Mouse (Mus musculus): ENCODE measurements around the gene Hao2. TPM values are rescaled to one million over a fixed set of nuclear protein-coding genes. Genes with fewer than 3 reads are reported as not detected.

The Hao2 gene
- not detected in 2 replicates for total RNA-seq (2014; fragmentation: Nextera tagmentation)
- total RNA-seq (2017): not detected in 2 replicates
- not detected in 2 replicates for polyA plus RNA-seq (2012)

- no peaks in the 10 kb centered on the region for H3K4me1 ChIP-seq (ENCODE audit: insufficient read depth, low read depth, low read length)
- no peaks in the 10 kb centered on the region for H3K27me3 ChIP-seq (ENCODE audit: insufficient read depth, low read length)
- no peak within 1 kb of the TSS for H3K4me3 ChIP-seq (ENCODE audit: low read depth, low read length)
- no peak for DNase-seq (ENCODE audit: low spot score)
- ATAC-seq (ENCODE audit: extremely low read depth, insufficient number of reproducible peaks, low FRiP score, poor library complexity, severe bottlenecking): no peak
- TF ChIP-seq POLR2AphosphoS5 (IDR thresholded peaks at IDR 0.05; ENCODE audit: insufficient replicate concordance, low read depth, low read length): no peak
- TF ChIP-seq TAL1 (conservative IDR thresholded peaks at IDR 0.05; ENCODE audit: low read depth, low read length): no peak
- TF ChIP-seq CTCF (IDR thresholded peaks at IDR 0.05; ENCODE audit: low read depth, low read length): no peak
- TF ChIP-seq GATA1 (IDR thresholded peaks at IDR 0.05; ENCODE audit: borderline replicate concordance, low read length): no peak
- no peak for TF ChIP-seq GATA2 (IDR thresholded peaks at IDR 0.05; ENCODE audit: borderline replicate concordance, low read depth, low read length)
- H3K36me3 ChIP-seq (replicated peaks): no peaks in the 10 kb centered on the region
- H3K9me3 ChIP-seq (replicated peaks): peaks cover 11% of the 10 kb centered on the region; the same call in 1 of the 2 replicates
Measured at GRCm38 (mm10) chr3:98893057-98893772, at the start of gene Hao2. Gene Hao2, minus strand, starts transcription at chr3:98893239.

GRCm38 (mm10) chr3:98941601-98942000 is 48.6 kb upstream of the Hao2 start:
- TF ChIP-seq TAL1 (conservative IDR thresholded peaks at IDR 0.05; ENCODE audit: low read depth, low read length): no peak
- TF ChIP-seq GATA1 (IDR thresholded peaks at IDR 0.05; ENCODE audit: borderline replicate concordance, low read length): no peak
- TF ChIP-seq POLR2AphosphoS5 (IDR thresholded peaks at IDR 0.05; ENCODE audit: insufficient replicate concordance, low read depth, low read length): no peak
- no peak for TF ChIP-seq CTCF (IDR thresholded peaks at IDR 0.05; ENCODE audit: low read depth, low read length)
- no peak for TF ChIP-seq GATA2 (IDR thresholded peaks at IDR 0.05; ENCODE audit: borderline replicate concordance, low read depth, low read length)
- DNase-seq (ENCODE audit: low spot score) (no peak), ATAC-seq (ENCODE audit: extremely low read depth, insufficient number of reproducible peaks, low FRiP score, poor library complexity, severe bottlenecking) (no peak)
- Histone ChIP-seq H3K9me3 (replicated peaks) (peaks cover 42% of the 10 kb centered on the region), H3K36me3 (replicated peaks) (no peaks in the 10 kb centered on the region), H3K4me1 (ENCODE audit: insufficient read depth, low read depth, low read length) (no peaks in the 10 kb centered on the region), H3K4me3 (ENCODE audit: low read depth, low read length) (no peak overlapping the region), H3K27me3 (ENCODE audit: insufficient read depth, low read length) (no peaks in the 10 kb centered on the region)

- DNase-seq (ENCODE audit: low spot score) (no peak), ATAC-seq (ENCODE audit: extremely low read depth, insufficient number of reproducible peaks, low FRiP score, poor library complexity, severe bottlenecking) (no peak)
- H3K27me3 ChIP-seq (ENCODE audit: insufficient read depth, low read length): no peaks in the 10 kb centered on the region
- H3K4me1 ChIP-seq (ENCODE audit: insufficient read depth, low read depth, low read length): no peaks in the 10 kb centered on the region
- no peak for TF ChIP-seq GATA2 (IDR thresholded peaks at IDR 0.05; ENCODE audit: borderline replicate concordance, low read depth, low read length)
- TF ChIP-seq GATA1 (IDR thresholded peaks at IDR 0.05; ENCODE audit: borderline replicate concordance, low read length): no peak
- TF ChIP-seq POLR2AphosphoS5 (IDR thresholded peaks at IDR 0.05; ENCODE audit: insufficient replicate concordance, low read depth, low read length): no peak
- TF ChIP-seq CTCF (IDR thresholded peaks at IDR 0.05; ENCODE audit: low read depth, low read length): no peak
- TF ChIP-seq TAL1 (conservative IDR thresholded peaks at IDR 0.05; ENCODE audit: low read depth, low read length): no peak
- peaks cover 42% of the 10 kb centered on the region for H3K9me3 ChIP-seq (replicated peaks)
- no peak overlapping the region for H3K4me3 ChIP-seq (ENCODE audit: low read depth, low read length)
- H3K36me3 ChIP-seq (replicated peaks): no peaks in the 10 kb centered on the region
Measured at GRCm38 (mm10) chr3:98941066-98941551, 48.1 kb upstream of the Hao2 start.

GRCm38 (mm10) chr3:98940225-98940624 is 47.2 kb upstream of the Hao2 start:
- ATAC-seq (ENCODE audit: extremely low read depth, insufficient number of reproducible peaks, low FRiP score, poor library complexity, severe bottlenecking): no peak

GRCm38 (mm10) chr3:98936446-98936845 is 43.4 kb upstream of the Hao2 start:
- ATAC-seq (ENCODE audit: extremely low read depth, insufficient number of reproducible peaks, low FRiP score, poor library complexity, severe bottlenecking) (no peak), DNase-seq (ENCODE audit: low spot score) (no peak)
- no peaks in the 10 kb centered on the region for H3K27me3 ChIP-seq (ENCODE audit: insufficient read depth, low read length)
- H3K4me1 ChIP-seq (ENCODE audit: insufficient read depth, low read depth, low read length): no peaks in the 10 kb centered on the region
- no peak overlapping the region for H3K4me3 ChIP-seq (ENCODE audit: low read depth, low read length)
- H3K9me3 ChIP-seq (replicated peaks): peaks cover 49% of the 10 kb centered on the region
- no peaks in the 10 kb centered on the region for H3K36me3 ChIP-seq (replicated peaks)
- TF ChIP-seq GATA1 (IDR thresholded peaks at IDR 0.05; ENCODE audit: borderline replicate concordance, low read length) (no peak), CTCF (IDR thresholded peaks at IDR 0.05; ENCODE audit: low read depth, low read length) (no peak), TAL1 (conservative IDR thresholded peaks at IDR 0.05; ENCODE audit: low read depth, low read length) (no peak), GATA2 (IDR thresholded peaks at IDR 0.05; ENCODE audit: borderline replicate concordance, low read depth, low read length) (no peak), POLR2AphosphoS5 (IDR thresholded peaks at IDR 0.05; ENCODE audit: insufficient replicate concordance, low read depth, low read length) (no peak)

More at GRCm38 (mm10) chr3:98940225-98940624, 47.2 kb upstream of the Hao2 start:
- Histone ChIP-seq H3K9me3 (replicated peaks) (peaks cover 47% of the 10 kb centered on the region), H3K4me3 (ENCODE audit: low read depth, low read length) (no peak overlapping the region), H3K36me3 (replicated peaks) (no peaks in the 10 kb centered on the region), H3K4me1 (ENCODE audit: insufficient read depth, low read depth, low read length) (no peaks in the 10 kb centered on the region), H3K27me3 (ENCODE audit: insufficient read depth, low read length) (no peaks in the 10 kb centered on the region)
- DNase-seq (ENCODE audit: low spot score): no peak
- TF ChIP-seq GATA1 (IDR thresholded peaks at IDR 0.05; ENCODE audit: borderline replicate concordance, low read length) (no peak), POLR2AphosphoS5 (IDR thresholded peaks at IDR 0.05; ENCODE audit: insufficient replicate concordance, low read depth, low read length) (no peak), GATA2 (IDR thresholded peaks at IDR 0.05; ENCODE audit: borderline replicate concordance, low read depth, low read length) (no peak), CTCF (IDR thresholded peaks at IDR 0.05; ENCODE audit: low read depth, low read length) (no peak), TAL1 (conservative IDR thresholded peaks at IDR 0.05; ENCODE audit: low read depth, low read length) (no peak)

- Histone ChIP-seq H3K4me1 (ENCODE audit: insufficient read depth, low read depth, low read length) (no peaks in the 10 kb centered on the region), H3K9me3 (replicated peaks) (peaks cover 36% of the 10 kb centered on the region), H3K4me3 (ENCODE audit: low read depth, low read length) (no peak overlapping the region), H3K36me3 (replicated peaks) (no peaks in the 10 kb centered on the region), H3K27me3 (ENCODE audit: insufficient read depth, low read length) (no peaks in the 10 kb centered on the region)
- TF ChIP-seq GATA2 (IDR thresholded peaks at IDR 0.05; ENCODE audit: borderline replicate concordance, low read depth, low read length): no peak
- no peak for TF ChIP-seq TAL1 (conservative IDR thresholded peaks at IDR 0.05; ENCODE audit: low read depth, low read length)
- no peak for TF ChIP-seq POLR2AphosphoS5 (IDR thresholded peaks at IDR 0.05; ENCODE audit: insufficient replicate concordance, low read depth, low read length)
- no peak for TF ChIP-seq CTCF (IDR thresholded peaks at IDR 0.05; ENCODE audit: low read depth, low read length)
- no peak for TF ChIP-seq GATA1 (IDR thresholded peaks at IDR 0.05; ENCODE audit: borderline replicate concordance, low read length)
- DNase-seq (ENCODE audit: low spot score): no peak
- ATAC-seq (ENCODE audit: extremely low read depth, insufficient number of reproducible peaks, low FRiP score, poor library complexity, severe bottlenecking): no peak
Measured at GRCm38 (mm10) chr3:98934601-98935000, 41.6 kb upstream of the Hao2 start.

Data from G1E (cell line).